Mouse (Mus musculus): ENCODE results near the gene Vmp1. TPM values are rescaled to one million over a fixed set of nuclear protein-coding genes. Genes with fewer than 3 reads are reported as not detected.

Gene Vmp1
- total RNA-seq, 2 experiments from 2014 or later, result 117 to 132 TPM

DNA sequence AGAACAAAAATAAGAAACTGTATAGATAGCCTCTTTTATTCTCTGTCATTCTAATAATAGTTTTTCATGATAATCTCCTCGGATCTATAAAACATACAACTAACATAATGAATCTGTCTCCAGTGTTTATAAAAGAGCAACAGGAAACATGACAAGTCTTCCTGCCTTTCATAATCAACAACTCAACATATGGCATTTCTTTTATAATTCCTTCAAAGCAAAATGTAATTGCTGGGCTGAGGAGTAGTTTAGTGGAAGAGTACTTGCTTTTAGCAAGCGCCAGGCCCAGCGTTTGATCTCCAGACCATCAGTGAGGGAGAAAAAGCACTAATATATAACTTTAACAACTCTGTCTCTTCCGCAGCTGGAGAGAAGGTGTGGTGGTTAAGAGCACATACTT lies 41.9 kb downstream of the Vmp1 start:
- no peak for DNase-seq (ENCODE audit: extremely low spot score in 1 of 2, low spot score in 1 of 2)

DNA sequence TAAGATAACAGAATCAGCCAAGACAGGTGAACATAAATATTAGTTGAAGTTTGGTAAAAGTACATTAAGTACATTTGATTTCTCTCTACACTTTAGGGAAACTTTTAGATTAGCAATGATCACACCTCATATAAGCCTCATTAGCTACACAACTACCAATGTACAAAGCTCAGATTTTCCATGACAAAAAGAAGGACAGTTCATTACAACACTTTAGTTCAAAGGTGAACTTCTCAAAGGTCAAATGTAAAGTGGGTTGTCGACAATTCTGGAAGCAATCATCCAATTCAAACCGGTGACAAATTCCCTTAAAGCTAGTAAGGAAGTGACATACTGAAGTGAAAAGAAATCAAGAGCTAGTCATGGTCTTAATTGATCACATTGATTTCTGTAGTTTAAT lies 45.9 kb downstream of the Vmp1 start:
- DNase-seq (ENCODE audit: extremely low spot score in 1 of 2, low spot score in 1 of 2), result no peak

DNA sequence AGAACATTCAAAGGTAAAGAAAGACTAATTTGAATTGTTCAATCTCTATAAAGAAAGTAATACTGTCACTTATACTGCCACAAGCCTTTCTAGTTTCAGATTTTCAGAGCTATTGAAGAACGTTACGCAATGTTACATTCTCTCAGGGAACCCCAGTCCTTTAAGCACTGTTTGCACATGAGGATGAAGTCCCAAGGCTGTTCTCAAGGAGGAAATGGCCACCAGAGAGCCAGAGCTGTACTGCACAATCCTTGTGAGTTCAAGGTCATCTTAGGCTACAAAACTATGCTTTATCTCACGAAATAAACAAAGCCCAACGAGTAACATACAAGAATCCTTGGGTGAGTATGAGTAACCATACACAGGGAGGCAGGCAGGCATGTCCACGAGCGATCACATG lies 49.2 kb downstream of the Vmp1 start:
- no peak for DNase-seq (ENCODE audit: extremely low spot score in 1 of 2, low spot score in 1 of 2)

DNA sequence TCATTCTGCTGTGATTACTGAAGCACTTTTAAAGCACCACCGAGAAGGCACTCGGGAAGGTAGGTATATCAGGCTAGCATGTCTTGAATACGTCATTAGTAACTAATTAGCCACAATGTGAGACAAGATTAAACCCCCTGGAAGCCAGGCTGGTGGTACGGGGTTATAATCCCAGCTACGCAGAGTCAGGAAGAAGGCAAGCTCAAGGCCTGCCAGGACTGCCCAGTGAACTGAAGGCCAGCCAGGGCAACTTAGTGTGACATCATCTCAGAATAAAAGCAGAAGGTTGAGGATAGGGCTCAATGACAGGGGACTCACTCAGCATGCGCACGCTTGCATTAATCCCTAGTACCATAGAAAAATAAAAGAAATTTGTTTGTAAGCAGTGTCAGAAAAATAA lies 53.7 kb downstream of the Vmp1 start:
- DNase-seq (ENCODE audit: extremely low spot score in 1 of 2, low spot score in 1 of 2), result no peak

DNA sequence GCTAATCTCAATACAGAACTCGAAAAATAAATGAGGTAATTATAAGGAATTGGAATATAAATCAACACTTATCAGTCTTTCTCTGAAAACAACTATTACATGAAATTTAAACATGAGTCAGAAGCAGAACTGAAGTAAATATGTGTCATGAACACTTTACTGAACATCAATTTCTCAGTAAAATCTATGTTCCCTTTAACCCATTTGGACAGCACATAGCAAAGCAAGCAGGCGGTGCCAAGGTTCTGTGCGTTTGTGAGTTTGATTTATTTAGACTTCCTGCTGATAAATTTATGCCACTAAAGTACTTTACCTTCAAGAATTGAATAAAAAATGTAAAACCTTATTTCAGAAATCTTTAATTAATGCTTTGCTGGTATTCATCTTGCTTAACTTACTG lies 54.2 kb downstream of the Vmp1 start:
- no peak for DNase-seq (ENCODE audit: extremely low spot score in 1 of 2, low spot score in 1 of 2)

DNA sequence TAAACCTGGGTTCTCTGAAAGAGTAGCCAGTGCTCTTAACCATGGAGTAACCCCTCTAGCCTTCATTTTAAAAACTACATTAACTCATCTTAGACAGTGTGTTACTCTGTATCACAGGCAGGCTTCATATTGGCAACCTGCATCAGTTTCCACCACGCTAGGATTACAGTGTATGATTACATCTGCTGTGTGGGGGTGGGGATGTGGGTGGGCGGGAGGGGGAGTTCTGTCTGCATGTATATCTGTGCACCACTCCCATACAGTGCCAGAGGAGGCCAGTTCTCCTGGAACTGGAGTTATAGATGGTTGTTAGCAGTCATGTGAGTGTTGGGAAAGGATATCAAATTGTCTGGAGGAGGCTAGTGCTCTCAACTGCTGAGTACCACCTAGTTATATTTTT lies 55.2 kb downstream of the Vmp1 start:
- no peak for DNase-seq (ENCODE audit: extremely low spot score in 1 of 2, low spot score in 1 of 2)

DNA sequence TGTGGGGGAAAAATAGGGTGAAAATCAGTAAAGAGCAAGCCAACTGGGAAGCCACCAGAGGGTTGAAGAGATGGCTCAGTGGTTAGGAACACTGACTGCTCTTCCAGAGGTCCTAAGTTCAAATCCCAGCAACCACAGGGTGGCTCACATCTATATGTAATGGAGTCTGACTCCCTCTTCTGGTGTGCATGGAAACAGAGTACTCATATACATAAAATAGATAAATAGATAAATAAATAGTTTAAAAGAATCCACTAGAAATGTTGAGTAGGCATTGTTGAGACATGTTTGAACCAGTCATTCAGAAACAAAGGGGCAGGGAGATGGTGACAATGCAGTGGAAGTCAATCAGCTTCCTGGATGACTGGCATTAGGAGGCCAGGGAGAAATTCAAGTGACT lies 56.0 kb downstream of the Vmp1 start:
- DNase-seq (ENCODE audit: extremely low spot score in 1 of 2, low spot score in 1 of 2), result no peak

DNA sequence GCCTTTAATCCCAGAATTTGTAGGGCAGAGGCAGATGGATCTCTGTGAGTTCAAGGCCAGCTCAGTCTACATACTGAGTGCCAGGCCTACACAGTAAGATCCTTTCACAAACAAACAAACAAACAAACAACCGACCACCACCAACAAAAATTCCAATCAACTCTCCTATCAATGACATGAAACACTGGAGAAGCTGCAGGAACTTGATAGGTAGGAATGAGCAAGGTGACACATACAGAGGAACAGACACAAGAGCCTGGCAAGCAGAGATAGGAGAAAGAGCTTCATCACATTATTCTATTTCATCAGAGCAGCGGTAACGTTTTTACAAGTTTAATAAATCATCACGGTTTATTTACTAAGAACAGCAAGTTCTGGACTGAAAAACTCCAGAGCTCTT lies 56.9 kb downstream of the Vmp1 start:
- no peak for DNase-seq (ENCODE audit: extremely low spot score in 1 of 2, low spot score in 1 of 2)

DNA sequence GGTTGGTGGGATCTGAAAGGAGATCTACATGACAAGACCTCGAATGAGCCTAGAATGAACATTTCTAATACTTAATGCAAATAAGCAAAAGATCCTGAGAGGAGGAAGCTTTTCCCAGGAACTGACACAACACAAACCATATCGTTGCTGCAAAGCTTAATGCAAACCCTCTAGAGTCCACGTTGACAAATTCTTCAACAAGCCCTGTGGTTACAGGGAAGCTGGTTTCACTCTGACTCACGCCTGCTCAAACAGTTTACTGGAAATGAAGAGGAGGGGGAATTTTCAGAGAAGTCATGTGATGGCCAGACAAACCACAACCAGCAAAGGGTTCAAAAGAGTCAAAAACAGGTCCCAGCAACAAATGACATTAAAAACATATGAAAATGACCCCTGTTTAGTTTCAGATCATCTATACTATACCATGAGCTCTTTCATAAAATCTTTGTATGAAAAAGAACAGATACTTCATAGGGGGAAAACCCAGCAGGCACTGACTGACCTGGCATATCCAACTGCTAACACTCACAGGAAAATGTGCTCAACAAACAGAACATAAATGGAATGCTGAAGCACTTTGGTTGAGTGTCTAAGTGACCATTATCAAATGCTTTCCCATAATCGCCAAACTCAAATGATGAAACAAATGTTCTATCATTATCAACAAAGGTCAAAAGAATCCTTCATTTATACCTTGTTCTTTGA lies 59.2 kb downstream of the Vmp1 start:
- no peak for DNase-seq (ENCODE audit: extremely low spot score in 1 of 2, low spot score in 1 of 2)

DNA sequence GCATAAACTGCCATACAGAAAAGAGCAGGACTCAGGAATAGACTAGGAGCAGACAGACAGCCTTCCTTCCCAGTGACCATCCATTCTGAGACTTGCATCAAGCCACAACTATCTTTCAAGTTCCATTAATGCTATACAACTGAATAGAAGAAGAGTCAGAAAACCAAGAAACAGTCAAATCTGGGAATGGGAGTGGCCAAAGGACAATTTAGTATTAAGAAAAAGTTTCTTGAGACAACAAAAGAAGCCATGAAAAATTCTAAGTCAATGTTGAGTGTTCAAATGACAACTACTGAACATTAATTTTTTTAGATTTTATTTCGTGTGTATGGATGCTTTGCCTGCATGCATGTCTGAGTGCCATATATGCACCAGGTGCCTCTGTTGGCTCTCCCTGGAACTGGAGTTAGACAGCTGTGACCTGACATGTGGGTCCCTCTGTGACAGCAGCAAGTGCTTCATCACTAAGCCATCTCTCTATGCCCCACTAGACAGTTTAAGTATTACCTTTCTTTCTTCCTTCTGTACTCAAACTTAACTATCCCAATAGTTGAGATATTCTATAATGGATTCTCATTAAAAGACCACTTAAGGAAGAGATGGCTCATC lies 60.1 kb downstream of the Vmp1 start:
- no peak for DNase-seq (ENCODE audit: extremely low spot score in 1 of 2, low spot score in 1 of 2)

DNA sequence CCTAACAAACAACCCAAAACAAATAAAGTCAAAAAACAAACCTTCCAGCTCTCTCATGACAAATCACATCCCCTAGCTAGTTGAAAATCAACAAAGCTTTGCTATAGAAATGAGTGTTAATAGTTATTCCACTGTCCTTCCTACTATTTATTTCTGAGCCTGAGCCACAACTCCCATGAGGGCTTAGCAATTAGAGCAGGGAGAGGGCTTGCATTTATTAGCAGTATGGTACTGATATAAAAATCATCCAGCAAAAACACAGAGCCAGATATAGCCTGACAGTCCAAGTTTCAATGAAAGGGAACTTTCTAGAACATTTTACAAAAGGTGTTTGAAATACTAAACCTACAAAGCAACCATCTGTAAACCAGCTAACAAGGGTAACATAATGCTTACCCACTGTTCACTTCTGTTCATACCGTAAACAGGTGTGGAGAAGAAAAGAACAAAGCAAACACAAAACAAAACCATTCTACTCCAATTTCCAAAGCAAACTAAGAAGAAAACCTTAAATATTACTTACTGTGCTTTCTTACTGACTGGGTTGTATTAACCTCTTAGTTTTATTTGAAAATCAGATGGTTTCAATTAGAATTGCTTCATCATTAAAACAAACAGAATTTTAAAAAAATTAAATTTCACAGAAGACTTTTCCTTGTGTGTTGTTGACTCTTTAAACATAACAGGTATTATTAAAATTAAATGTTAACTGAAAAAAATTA lies 61.3 kb downstream of the Vmp1 start:
- DNase-seq (ENCODE audit: extremely low spot score in 1 of 2, low spot score in 1 of 2), result no peak

DNA sequence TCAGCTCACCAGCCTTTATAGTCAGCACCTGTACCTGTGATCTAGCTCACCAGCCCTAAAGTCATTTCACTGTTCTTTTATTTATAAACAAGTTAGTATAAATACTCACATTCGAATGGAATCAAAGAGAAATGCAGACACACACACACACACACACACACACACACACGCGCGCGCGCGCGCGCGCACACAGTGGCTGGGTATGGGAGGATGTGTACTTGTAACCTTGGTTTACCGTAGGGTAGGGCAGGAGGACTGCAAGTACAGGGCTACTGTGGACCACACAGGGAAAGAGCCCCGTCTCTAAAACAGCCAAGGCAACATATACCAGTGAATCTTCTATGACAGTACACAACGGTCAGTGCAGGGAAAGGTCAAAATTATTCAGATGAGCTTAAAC lies 62.5 kb downstream of the Vmp1 start:
- DNase-seq (ENCODE audit: extremely low spot score in 1 of 2, low spot score in 1 of 2), result no peak

DNA sequence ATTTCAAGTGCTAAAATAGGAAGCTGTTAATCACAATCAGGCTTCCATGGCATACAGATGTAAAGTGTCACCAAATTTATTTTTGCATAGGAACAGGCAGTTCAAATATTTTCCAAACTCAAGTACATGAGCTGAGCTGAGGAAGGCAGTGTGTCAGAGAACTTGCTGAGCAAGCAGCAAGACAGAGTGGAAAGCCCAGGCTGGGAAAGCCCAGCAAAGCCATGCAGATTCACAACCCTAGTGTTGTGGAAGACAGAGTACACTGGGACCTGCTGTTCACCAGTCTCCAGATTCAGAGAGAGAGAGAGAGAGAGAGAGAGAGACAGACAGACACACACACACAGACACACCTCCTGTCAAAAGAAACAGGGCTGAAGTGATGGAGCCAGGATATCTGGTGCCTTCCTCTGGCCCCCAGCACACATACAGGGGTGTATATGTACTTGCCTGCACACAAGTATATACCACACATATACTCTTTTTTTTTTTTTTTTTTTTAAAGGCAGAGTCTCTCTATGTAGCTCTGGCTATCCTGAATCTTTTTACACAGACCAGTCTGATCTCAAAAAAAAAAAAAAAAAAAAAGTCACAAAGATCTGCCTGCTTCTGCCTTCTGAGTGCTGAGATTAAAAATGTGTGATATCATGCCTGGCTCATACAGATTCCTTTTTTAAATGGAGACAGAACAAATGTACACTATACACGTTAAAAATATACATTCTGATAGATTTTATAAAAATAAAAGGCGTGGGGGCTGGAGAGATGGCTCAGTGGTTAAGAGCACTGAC lies 64.9 kb downstream of the Vmp1 start:
- DNase-seq (ENCODE audit: extremely low spot score in 1 of 2, low spot score in 1 of 2), result no peak

DNA sequence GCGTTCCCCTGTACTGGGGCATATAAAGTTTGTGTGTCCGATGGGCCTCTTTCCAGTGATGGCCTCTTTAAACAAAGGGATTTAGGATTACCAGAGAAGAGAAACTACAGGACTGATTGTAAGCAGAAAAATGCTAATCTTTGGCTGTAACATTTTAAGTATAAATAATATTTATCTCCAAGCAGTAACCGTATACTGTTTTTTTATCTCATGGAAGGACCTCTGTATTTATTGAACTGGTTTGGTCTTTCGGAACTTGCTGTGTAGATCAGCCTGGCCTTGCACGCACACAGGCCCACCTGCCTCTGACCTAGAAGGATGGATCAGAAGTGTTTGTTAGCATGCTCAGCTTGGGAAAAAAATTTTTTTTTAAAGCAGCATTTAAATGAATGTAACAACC lies 69.0 kb downstream of the Vmp1 start:
- DNase-seq (ENCODE audit: extremely low spot score in 1 of 2, low spot score in 1 of 2), result no peak

DNA sequence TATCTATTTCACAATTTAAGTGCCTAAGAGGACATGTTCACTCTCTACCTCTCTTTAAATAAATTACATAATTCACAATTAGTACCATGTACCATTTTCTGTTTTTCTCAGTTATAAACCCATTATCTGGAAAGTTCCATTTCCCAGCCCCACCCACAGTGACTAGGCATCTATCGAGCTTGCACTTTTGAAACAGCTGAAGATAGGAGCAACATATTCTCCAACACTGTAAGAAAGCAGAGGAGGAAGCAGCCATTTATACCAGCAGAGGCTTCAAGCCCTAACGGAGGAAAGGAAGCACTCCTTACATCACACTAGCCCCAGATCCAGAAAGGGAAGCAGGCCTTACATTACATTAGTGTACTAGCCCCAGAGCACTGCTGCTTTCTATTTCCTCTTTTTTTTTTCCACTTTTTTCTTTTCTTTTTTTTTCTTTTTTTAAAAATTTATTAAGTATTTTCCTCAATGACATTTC lies 69.5 kb downstream of the Vmp1 start:
- DNase-seq (ENCODE audit: extremely low spot score in 1 of 2, low spot score in 1 of 2), result no peak

DNA sequence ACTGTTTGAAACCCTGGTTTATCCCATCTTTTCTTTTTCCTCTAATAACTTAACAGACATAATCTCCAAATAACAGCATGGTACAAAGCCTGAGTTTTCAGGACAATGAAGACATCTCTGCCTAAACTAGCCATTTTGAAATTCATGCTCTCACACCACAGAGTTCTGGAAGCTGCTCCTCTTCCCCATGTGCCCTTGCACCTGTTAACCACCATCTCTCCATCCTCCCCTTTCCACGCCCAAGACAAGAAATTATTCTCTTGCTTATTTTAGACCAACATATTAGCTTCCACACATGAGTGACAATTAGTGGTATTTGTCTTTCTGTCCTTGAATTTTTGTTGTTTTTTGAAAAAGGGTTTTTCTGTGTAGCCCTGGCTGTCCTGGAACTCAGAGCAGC lies 71.6 kb downstream of the Vmp1 start:
- no peak for DNase-seq (ENCODE audit: extremely low spot score in 1 of 2, low spot score in 1 of 2)

DNA sequence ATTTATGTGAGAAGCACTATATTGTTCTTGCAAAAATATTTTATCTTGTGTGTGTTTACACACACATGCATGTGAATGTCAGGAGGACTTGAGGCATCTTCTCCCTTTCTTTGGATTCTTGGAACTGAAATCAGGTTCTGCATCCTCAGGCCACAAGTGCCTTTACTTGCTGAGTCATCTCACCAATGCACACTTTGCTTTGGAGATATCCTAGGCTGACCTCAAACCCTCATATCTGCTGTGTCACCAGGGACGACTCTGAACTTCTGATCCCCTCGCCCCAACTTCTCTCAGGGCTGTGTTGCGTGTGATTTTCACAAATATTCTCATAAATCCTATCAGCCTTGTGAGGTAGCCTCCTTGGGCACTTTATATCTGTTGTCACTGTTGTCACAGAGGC lies 73.4 kb downstream of the Vmp1 start:
- no peak for DNase-seq (ENCODE audit: extremely low spot score in 1 of 2, low spot score in 1 of 2)

DNA sequence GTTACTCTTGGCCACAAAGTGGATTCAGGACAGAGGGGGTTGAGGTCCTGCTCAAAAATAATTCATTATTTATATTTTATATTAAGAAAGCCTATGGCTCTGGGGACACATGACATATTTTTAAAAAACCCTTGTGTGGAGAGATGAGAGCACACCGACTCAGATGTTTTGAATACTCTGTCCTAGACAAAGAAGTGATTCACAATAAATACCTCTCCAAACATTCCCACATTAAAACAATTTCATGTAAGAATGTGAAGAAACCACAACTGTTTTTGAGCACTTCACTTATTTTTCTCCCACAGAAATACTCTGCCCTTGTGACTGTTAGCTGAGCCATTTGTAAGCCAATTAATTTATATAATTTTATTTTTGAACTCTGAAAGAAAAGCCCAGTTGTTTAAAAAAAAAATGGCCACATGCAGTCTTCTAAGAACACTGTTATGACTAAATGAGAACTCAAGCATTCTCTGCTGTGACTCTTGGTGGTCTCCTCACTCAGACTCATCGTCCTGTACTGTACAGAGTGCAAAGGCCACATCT lies 75.8 kb downstream of the Vmp1 start:
- DNase-seq (ENCODE audit: extremely low spot score in 1 of 2, low spot score in 1 of 2), result no peak

DNA sequence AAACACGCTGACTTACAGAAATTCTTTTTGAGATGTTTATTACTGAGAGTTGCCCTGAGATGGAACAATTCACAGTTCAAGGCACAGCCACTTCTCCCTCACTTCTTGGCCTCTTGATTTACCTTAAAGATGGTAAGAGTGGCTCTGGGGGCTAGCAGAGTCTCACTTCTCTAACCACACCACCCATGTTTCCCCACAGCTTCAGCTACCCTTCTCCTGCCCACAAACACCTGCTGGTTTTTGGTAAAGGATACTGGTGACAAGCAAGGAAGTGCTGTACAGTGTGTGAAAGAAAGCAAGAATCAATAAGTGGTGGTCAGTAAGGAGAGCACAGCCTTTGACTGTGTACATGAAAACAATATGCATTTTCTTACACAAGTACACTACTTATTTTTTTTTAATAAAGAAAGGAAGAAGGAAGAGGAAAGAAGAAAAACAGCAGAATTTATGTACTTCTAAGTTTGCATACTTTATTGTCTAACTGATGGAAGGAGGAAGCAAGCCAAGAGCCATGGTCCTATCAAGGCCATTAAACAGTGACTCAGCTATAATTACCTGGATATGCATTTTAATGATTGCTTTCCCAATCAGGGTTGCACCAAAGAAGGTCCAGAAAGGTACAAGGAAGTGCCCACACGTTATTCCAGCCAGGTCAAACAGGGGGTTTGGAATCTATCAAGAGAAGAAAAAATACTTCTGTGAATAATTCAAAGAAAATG lies 76.9 kb downstream of the Vmp1 start:
- no peak for DNase-seq (ENCODE audit: extremely low spot score in 1 of 2, low spot score in 1 of 2)

Measured in layer of hippocampus, postnatal 25 days (tissue).